Mouse (Mus musculus): ENCODE measurements around the gene Morf4l1. TPM values are rescaled to one million over a fixed set of nuclear protein-coding genes. Genes with fewer than 3 reads are reported as not detected.
A peak's percentile ranks its signal among the peaks of the same experiment; 100 is the strongest.
"Not testable (repeated sequence)": the region's sequence is repeated elsewhere in the genome, so short reads cannot be mapped to it uniquely, and the experiment has no call there.

Gene Morf4l1
- polyA plus RNA-seq, 1 experiment from 2014 or later, result 546 TPM

DNA sequence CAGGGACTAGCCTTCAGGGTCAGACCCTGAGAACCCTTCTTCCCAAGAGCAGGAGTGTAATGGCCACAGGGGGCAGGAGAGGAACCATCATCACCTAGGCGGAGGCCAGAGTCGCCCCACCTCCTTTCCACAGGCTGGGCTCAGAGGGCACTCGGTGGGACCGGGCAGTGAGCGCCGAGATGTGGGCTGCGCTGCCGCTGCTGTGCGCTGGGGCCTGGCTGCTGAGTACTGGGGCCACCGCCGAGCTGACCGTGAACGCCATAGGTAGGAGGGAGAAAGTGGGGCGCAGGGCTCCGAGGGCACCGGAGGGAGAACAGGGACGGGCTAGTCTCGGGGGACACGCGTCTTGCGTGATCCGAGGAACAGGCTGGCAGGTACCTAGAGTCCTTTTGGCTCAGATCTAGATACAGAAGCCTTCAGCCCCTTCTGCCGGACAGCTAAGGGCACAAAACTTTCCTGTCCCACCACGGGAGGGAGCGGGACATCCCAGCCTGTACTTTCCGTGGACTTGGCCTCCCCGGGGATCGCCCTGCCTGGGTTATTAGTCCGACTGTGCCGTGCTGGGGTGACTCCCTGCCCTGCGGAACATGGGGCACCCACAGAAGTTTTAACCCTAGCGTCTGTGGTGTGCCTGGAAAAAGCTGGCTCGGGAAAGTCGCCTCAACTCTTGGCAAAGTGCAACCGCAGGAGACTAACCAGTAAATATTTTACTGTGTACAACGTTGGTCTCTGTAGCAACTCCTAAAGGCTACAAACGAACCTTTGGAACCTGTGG, 60.0 kb downstream of the Morf4l1 start:
- peak; percentile 73 for ATAC-seq (ENCODE audit: low FRiP score, low read depth)
- H3K36me3 ChIP-seq, result no peaks in the 10 kb centered on the region
- no peaks in the 10 kb centered on the region for H3K27me3 ChIP-seq
- under 1% methylated on average over 37 of the region's 37 CpGs for WGBS
- H3K9ac ChIP-seq, result peak overlapping the region; percentile 69
- peak overlapping the region; percentile 92 for H3K4me2 ChIP-seq (replicated peaks)
- no peaks in the 10 kb centered on the region for H3K9me3 ChIP-seq
- no peak overlapping the region for H3K27ac ChIP-seq
- peak overlapping the region; percentile 53 for H3K4me3 ChIP-seq
- peaks cover 8% of the 10 kb centered on the region; the same call in 1 of the 2 replicates for H3K4me1 ChIP-seq

DNA sequence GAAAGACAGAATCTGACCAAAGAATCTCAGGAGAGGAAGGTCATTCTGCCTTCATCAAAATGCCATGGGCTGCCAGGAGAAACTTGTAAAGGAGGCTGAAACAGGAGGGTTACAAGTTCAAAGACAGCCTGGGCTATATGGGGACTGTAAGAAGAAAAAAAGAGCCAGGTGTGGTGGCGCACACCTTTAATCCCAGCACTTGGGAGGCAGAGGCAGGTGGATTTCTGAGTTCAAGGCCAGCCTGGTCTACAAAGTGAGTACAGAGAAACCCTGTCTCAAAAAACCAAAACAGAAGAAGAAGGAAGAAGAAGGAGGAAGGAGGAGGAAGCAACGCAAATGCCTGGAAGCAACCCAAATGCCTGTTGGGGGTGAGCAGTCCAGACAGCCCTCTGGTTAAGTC, 60.7 kb downstream of the Morf4l1 start, which contains the start of gene Ctsh:
Ctsh (plus strand) TSS at position 301 of the 400 bp plus-strand sequence.
- Histone ChIP-seq H3K27me3 (no peaks in the 10 kb centered on the region), H3K9me3 (no peaks in the 10 kb centered on the region), H3K4me3 (peak within 1 kb of the TSS; percentile 53), H3K4me1 (peaks cover 8% of the 10 kb centered on the region; the same call in 1 of the 2 replicates), H3K27ac (no peak within 1 kb of the TSS), H3K4me2 (replicated peaks) (peak within 1 kb of the TSS; percentile 92), H3K36me3 (no peaks in the 10 kb centered on the region), H3K9ac (peak within 1 kb of the TSS; percentile 69)
- no peak for ATAC-seq (ENCODE audit: low FRiP score, low read depth)
- WGBS, result 66% methylated on average over 2 of the region's 2 CpGs

DNA sequence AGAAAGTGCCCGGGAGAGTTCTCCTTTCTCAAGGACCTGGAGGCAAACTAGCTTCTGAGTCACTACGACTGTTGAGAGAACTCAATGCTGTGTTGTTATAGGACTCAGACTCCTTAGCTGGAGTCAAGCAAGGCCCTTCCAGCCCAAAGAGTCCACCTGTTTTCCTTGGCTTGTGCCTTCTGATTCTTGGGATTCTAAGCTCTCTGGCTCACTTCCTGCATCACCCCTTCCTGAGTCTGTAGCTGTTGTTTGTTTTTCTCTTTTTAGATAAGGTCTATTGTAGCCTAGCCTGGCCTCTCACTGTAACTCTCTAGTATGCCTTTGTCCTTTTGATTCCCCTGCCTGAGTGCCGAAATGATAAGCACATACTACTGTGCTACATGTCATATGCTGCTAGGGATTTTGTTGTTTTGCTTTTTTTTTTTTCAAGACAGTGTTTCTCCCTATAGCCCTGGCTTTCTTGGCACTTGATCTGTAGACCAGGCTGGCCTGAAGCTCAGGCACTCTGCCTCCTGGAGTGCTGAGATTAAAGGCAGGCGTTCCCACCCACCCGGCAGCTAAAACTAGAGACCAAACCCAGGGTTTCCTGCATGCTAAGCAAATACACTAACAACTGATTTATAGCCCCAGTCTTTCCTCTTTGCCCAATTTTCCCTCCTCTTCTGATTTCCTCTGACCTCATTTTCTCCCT, 66.5 kb downstream of the Morf4l1 start:
- Histone ChIP-seq H3K27me3 (no peaks in the 10 kb centered on the region), H3K36me3 (no peaks in the 10 kb centered on the region), H3K4me2 (replicated peaks) (no peak overlapping the region), H3K27ac (no peak overlapping the region), H3K9me3 (peaks cover 5% of the 10 kb centered on the region), H3K4me3 (no peak overlapping the region), H3K4me1 (no peaks in the 10 kb centered on the region), H3K9ac (no peak overlapping the region)
- 48% methylated on average over 5 of the region's 5 CpGs for WGBS
- no peak for ATAC-seq (ENCODE audit: low FRiP score, low read depth)

DNA sequence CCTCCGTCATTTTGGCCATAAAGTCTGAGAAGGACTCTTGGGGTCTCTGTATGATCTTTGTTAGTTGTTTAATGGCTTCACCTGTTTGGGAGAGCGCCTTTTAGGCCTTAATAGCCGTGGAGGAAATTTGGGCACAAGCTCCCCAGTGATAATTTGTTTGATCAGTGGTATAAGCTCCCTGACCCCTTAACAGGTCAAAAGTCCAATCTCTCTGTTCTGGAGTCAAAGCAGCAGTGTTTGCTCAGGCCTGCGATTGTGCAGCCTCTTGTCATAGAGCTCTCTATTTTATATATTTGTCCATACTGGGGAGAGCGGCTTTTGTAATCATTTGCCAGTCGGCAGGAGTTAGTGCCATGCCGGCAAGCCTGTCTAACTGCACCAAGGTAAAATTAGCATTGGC, 69.4 kb downstream of the Morf4l1 start:
- no peak for ATAC-seq (ENCODE audit: low FRiP score, low read depth)
- no peak overlapping the region for H3K4me3 ChIP-seq
- 85% methylated on average over 7 of the region's 7 CpGs for WGBS
- H3K4me1 ChIP-seq, result no peaks in the 10 kb centered on the region
- no peak overlapping the region for H3K9ac ChIP-seq
- no peaks in the 10 kb centered on the region for H3K27me3 ChIP-seq
- no peaks in the 10 kb centered on the region for H3K36me3 ChIP-seq
- H3K9me3 ChIP-seq, result peaks cover 5% of the 10 kb centered on the region
- H3K4me2 ChIP-seq (replicated peaks), result no peak overlapping the region
- H3K27ac ChIP-seq, result no peak overlapping the region

DNA sequence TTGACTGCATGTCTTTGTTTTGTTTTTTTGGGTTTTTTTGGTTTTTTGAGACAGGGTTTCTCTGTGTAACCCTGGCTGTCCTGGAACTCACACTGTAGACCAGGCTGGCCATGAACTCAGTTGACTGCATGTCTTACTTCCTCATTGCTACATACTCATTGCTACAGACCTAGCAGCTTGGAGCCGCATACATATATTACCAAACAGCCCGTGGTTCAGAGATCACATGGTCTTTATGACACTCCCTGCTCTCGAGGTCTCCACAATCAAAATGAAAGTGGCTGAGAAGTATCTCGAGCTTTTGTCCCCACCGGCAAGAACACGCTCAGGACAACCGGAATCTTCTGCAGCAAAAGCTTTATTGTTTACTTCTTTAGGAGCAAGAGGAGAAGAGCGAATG, 71.7 kb downstream of the Morf4l1 start:
- not testable (repeated sequence) for H3K4me2 ChIP-seq (replicated peaks); H3K36me3 ChIP-seq; H3K27ac ChIP-seq; H3K27me3 ChIP-seq; H3K4me1 ChIP-seq; ATAC-seq (ENCODE audit: low FRiP score, low read depth); H3K9ac ChIP-seq; H3K9me3 ChIP-seq; H3K4me3 ChIP-seq
- 93% methylated on average over 8 of the region's 8 CpGs for WGBS

Other genes starting within 250 kb of the Morf4l1 start
- gene Rasgrf1, start 204.9 kb downstream of the Morf4l1 start, polyA plus RNA-seq (2015; fragmentation: Nextera tagmentation; extraction: Ambion mirVana), result 0.34 and 0.54 TPM in 2 replicates
- 18.7 and 21.5 TPM in 2 replicates for gene Ctsh, start 60.6 kb downstream of the Morf4l1 start, polyA plus RNA-seq (2015; fragmentation: Nextera tagmentation; extraction: Ambion mirVana)
- gene Adamts7, start 48.3 kb upstream of the Morf4l1 start, polyA plus RNA-seq (2015; fragmentation: Nextera tagmentation; extraction: Ambion mirVana), result 18.6 and 21.6 TPM in 2 replicates
- gene Tbc1d2b, start 156.0 kb upstream of the Morf4l1 start, polyA plus RNA-seq (2015; fragmentation: Nextera tagmentation; extraction: Ambion mirVana), result 12.1 and 13.7 TPM in 2 replicates

Data from limb, embryonic 13.5 days (tissue).